Mouse (Mus musculus): Measurements from ENCODE around the gene Rhox4e. TPM values are rescaled to one million over a fixed set of nuclear protein-coding genes. Genes with fewer than 3 reads are reported as not detected.
"Not testable (repeated sequence)": the region's sequence is repeated elsewhere in the genome, so short reads cannot be mapped to it uniquely, and the experiment has no call there.

Rhox4e gene
- total and polyA plus RNA-seq, 3 experiments = not detected

DNA sequence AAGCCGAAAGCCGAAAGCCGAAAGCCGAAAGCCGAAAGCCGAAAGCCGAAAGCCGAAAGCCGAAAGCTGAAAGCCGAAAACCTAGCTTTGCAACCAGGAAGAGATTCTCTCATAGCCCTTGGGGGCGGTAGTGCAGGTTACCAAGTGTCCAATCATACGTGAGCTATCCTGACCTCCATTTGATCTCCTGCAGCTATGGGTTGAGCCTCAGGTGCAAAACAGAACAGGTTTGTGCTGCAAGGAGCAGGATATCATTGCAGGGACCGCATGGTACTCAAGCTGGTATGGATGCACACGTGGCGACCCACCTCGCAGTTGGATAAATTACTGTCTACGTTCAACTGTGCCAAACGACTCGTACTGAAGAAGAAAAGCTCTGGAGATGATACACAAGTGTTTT is 50.4 kb downstream of the Rhox4e start, which contains the start of gene Rhox4f:
Rhox4f (minus strand) TSS at position 101 of the 400 bp plus-strand sequence.
- H3K36me3 ChIP-seq (ENCODE audit: control insufficient read depth in 1 of 2, insufficient read depth in 2 of 2, low read length in 2 of 2); H3K9ac ChIP-seq (ENCODE audit: control insufficient read depth, low read depth, low read length, poor library complexity, severe bottlenecking); H3K4me3 ChIP-seq (ENCODE audit: control insufficient read depth in 1 of 2, insufficient read depth in 1 of 2, low read depth in 2 of 2, low read length in 2 of 2); DNase-seq (ENCODE audit: low read depth, low spot score); H3K27ac ChIP-seq (ENCODE audit: control insufficient read depth, low read depth, low read length); H3K79me2 ChIP-seq (ENCODE audit: control insufficient read depth, insufficient read depth, low read length, poor library complexity); H3K27me3 ChIP-seq (ENCODE audit: control insufficient read depth in 1 of 2, insufficient read depth in 2 of 2, low read length in 2 of 2); H3K9me3 ChIP-seq (replicated peaks; ENCODE audit: insufficient read depth, low read length); H3K4me1 ChIP-seq (ENCODE audit: control insufficient read depth in 1 of 2, insufficient read depth in 2 of 2, low read length in 2 of 2): not testable (repeated sequence)

Other genes starting within 250 kb of the Rhox4e start
- gene Rhox3a2, start 177.4 kb upstream of the Rhox4e start, total RNA-seq (2012; rRNA removed) = not detected in 2 replicates
- gene Rhox3a2, start 177.4 kb upstream of the Rhox4e start, polyA plus RNA-seq (2012; ENCODE audit: insufficient read depth in 1 of 2, insufficient read length in 2 of 2, low read depth in 1 of 2, low replicate concordance in 2 of 2, missing spikeins in 1 of 2) = not detected
- gene Rhox4a2, start 166.6 kb upstream of the Rhox4e start, total RNA-seq (2012; rRNA removed) = not detected in 2 replicates
- gene Rhox4a2, start 166.6 kb upstream of the Rhox4e start, polyA plus RNA-seq (2012; ENCODE audit: insufficient read depth in 1 of 2, insufficient read length in 2 of 2, low read depth in 1 of 2, low replicate concordance in 2 of 2, missing spikeins in 1 of 2) = not detected
- not detected in 2 replicates for gene Rhox2b, start 145.3 kb upstream of the Rhox4e start, total RNA-seq (2012; rRNA removed)
- gene Rhox2b, start 145.3 kb upstream of the Rhox4e start, polyA plus RNA-seq (2012; ENCODE audit: insufficient read depth in 1 of 2, insufficient read length in 2 of 2, low read depth in 1 of 2, low replicate concordance in 2 of 2, missing spikeins in 1 of 2) = not detected
- not detected in 2 replicates for gene Rhox4b, start 124.9 kb upstream of the Rhox4e start, total RNA-seq (2012; rRNA removed)
- not detected for gene Rhox4b, start 124.9 kb upstream of the Rhox4e start, polyA plus RNA-seq (2012; ENCODE audit: insufficient read depth in 1 of 2, insufficient read length in 2 of 2, low read depth in 1 of 2, low replicate concordance in 2 of 2, missing spikeins in 1 of 2)
- not detected in 2 replicates for gene Rhox2c, start 103.7 kb upstream of the Rhox4e start, total RNA-seq (2012; rRNA removed)
- not detected for gene Rhox2c, start 103.7 kb upstream of the Rhox4e start, polyA plus RNA-seq (2012; ENCODE audit: insufficient read depth in 1 of 2, insufficient read length in 2 of 2, low read depth in 1 of 2, low replicate concordance in 2 of 2, missing spikeins in 1 of 2)
- gene Rhox3c, start 98.8 kb upstream of the Rhox4e start, total RNA-seq (2012; rRNA removed) = not detected in 2 replicates
- gene Rhox3c, start 98.8 kb upstream of the Rhox4e start, polyA plus RNA-seq (2012; ENCODE audit: insufficient read depth in 1 of 2, insufficient read length in 2 of 2, low read depth in 1 of 2, low replicate concordance in 2 of 2, missing spikeins in 1 of 2) = not detected
- gene Rhox4c, start 77.1 kb upstream of the Rhox4e start, total RNA-seq (2012; rRNA removed) = not detected in 2 replicates
- gene Rhox4c, start 77.1 kb upstream of the Rhox4e start, polyA plus RNA-seq (2012; ENCODE audit: insufficient read depth in 1 of 2, insufficient read length in 2 of 2, low read depth in 1 of 2, low replicate concordance in 2 of 2, missing spikeins in 1 of 2) = not detected
- not detected in 2 replicates for gene Rhox2d, start 64.0 kb upstream of the Rhox4e start, total RNA-seq (2012; rRNA removed)
- gene Rhox2d, start 64.0 kb upstream of the Rhox4e start, polyA plus RNA-seq (2012; ENCODE audit: insufficient read depth in 1 of 2, insufficient read length in 2 of 2, low read depth in 1 of 2, low replicate concordance in 2 of 2, missing spikeins in 1 of 2) = not detected
- gene Rhox4d, start 43.1 kb upstream of the Rhox4e start, total RNA-seq (2012; rRNA removed) = not detected in 2 replicates
- gene Rhox4d, start 43.1 kb upstream of the Rhox4e start, polyA plus RNA-seq (2012; ENCODE audit: insufficient read depth in 1 of 2, insufficient read length in 2 of 2, low read depth in 1 of 2, low replicate concordance in 2 of 2, missing spikeins in 1 of 2) = not detected
- gene Rhox2e, start 27.0 kb upstream of the Rhox4e start, total RNA-seq (2012; rRNA removed) = not detected in 2 replicates
- gene Rhox2e, start 27.0 kb upstream of the Rhox4e start, polyA plus RNA-seq (2012; ENCODE audit: insufficient read depth in 1 of 2, insufficient read length in 2 of 2, low read depth in 1 of 2, low replicate concordance in 2 of 2, missing spikeins in 1 of 2) = not detected
- not detected in 2 replicates for gene Rhox3e, start 15.4 kb upstream of the Rhox4e start, total RNA-seq (2012; rRNA removed)
- not detected for gene Rhox3e, start 15.4 kb upstream of the Rhox4e start, polyA plus RNA-seq (2012; ENCODE audit: insufficient read depth in 1 of 2, insufficient read length in 2 of 2, low read depth in 1 of 2, low replicate concordance in 2 of 2, missing spikeins in 1 of 2)
- not detected in 2 replicates for gene Rhox2f, start 14.0 kb downstream of the Rhox4e start, total RNA-seq (2012; rRNA removed)
- gene Rhox2f, start 14.0 kb downstream of the Rhox4e start, polyA plus RNA-seq (2012; ENCODE audit: insufficient read depth in 1 of 2, insufficient read length in 2 of 2, low read depth in 1 of 2, low replicate concordance in 2 of 2, missing spikeins in 1 of 2) = not detected
- gene Rhox3f, start 23.6 kb downstream of the Rhox4e start, total RNA-seq (2012; rRNA removed) = not detected in 2 replicates
- gene Rhox3f, start 23.6 kb downstream of the Rhox4e start, polyA plus RNA-seq (2012; ENCODE audit: insufficient read depth in 1 of 2, insufficient read length in 2 of 2, low read depth in 1 of 2, low replicate concordance in 2 of 2, missing spikeins in 1 of 2) = not detected
- gene Rhox4f, start 50.3 kb downstream of the Rhox4e start, total RNA-seq (2012; rRNA removed) = not detected in 2 replicates
- gene Rhox4f, start 50.3 kb downstream of the Rhox4e start, polyA plus RNA-seq (2012; ENCODE audit: insufficient read depth in 1 of 2, insufficient read length in 2 of 2, low read depth in 1 of 2, low replicate concordance in 2 of 2, missing spikeins in 1 of 2) = not detected
- not detected in 2 replicates for gene Rhox3g, start 71.2 kb downstream of the Rhox4e start, total RNA-seq (2012; rRNA removed)
- not detected for gene Rhox3g, start 71.2 kb downstream of the Rhox4e start, polyA plus RNA-seq (2012; ENCODE audit: insufficient read depth in 1 of 2, insufficient read length in 2 of 2, low read depth in 1 of 2, low replicate concordance in 2 of 2, missing spikeins in 1 of 2)
- not detected in 2 replicates for gene Rhox2g, start 86.1 kb downstream of the Rhox4e start, total RNA-seq (2012; rRNA removed)
- gene Rhox2g, start 86.1 kb downstream of the Rhox4e start, polyA plus RNA-seq (2012; ENCODE audit: insufficient read depth in 1 of 2, insufficient read length in 2 of 2, low read depth in 1 of 2, low replicate concordance in 2 of 2, missing spikeins in 1 of 2) = not detected
- not detected in 2 replicates for gene Rhox4g, start 93.9 kb downstream of the Rhox4e start, total RNA-seq (2012; rRNA removed)
- gene Rhox4g, start 93.9 kb downstream of the Rhox4e start, polyA plus RNA-seq (2012; ENCODE audit: insufficient read depth in 1 of 2, insufficient read length in 2 of 2, low read depth in 1 of 2, low replicate concordance in 2 of 2, missing spikeins in 1 of 2) = not detected
- not detected in 2 replicates for gene Rhox3h, start 111.4 kb downstream of the Rhox4e start, total RNA-seq (2012; rRNA removed)
- not detected for gene Rhox3h, start 111.4 kb downstream of the Rhox4e start, polyA plus RNA-seq (2012; ENCODE audit: insufficient read depth in 1 of 2, insufficient read length in 2 of 2, low read depth in 1 of 2, low replicate concordance in 2 of 2, missing spikeins in 1 of 2)
- not detected in 2 replicates for gene Rhox2h, start 115.9 kb downstream of the Rhox4e start, total RNA-seq (2012; rRNA removed)
- gene Rhox2h, start 115.9 kb downstream of the Rhox4e start, polyA plus RNA-seq (2012; ENCODE audit: insufficient read depth in 1 of 2, insufficient read length in 2 of 2, low read depth in 1 of 2, low replicate concordance in 2 of 2, missing spikeins in 1 of 2) = not detected
- 0.23 TPM in 1 of 2 replicates, not detected in the other for gene Rhox5, start 247.4 kb downstream of the Rhox4e start, total RNA-seq (2012; rRNA removed)
- gene Rhox5, start 247.4 kb downstream of the Rhox4e start, polyA plus RNA-seq (2012; ENCODE audit: insufficient read depth in 1 of 2, insufficient read length in 2 of 2, low read depth in 1 of 2, low replicate concordance in 2 of 2, missing spikeins in 1 of 2) = not detected

All from MEL (cell line).